Mouse (Mus musculus) spleen, postnatal 10 days (tissue): ENCODE data around the gene Acod1.

Source experiments
- DNase-seq, 2 experiments: peaks; one replicate each; pipeline ENCODE4 v3.0.0; 2021 to 2022; ENCODE audit warnings: low spot score in 2 of 2

Gene Acod1

DNA sequence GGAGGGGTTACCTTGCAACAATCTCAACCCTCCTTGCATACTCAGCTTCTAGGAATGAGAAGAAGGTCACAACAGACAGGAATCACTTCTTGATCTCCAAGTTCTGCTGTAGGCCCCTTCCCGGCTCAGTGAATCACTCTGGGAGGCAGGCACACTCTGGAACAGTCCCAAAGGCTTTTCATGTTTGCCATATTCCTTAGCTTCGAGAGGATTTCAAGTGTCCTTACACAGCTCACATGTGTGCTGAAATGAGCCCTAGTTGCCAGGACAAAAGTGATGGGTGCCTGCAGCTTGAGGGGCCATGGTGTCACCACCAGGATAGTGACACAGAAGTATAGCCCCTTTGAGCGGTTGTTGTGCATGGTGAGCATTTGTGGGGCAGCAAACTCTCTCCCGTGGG lies 26.0 kb downstream of the Acod1 start:
- DNase-seq: no peak

DNA sequence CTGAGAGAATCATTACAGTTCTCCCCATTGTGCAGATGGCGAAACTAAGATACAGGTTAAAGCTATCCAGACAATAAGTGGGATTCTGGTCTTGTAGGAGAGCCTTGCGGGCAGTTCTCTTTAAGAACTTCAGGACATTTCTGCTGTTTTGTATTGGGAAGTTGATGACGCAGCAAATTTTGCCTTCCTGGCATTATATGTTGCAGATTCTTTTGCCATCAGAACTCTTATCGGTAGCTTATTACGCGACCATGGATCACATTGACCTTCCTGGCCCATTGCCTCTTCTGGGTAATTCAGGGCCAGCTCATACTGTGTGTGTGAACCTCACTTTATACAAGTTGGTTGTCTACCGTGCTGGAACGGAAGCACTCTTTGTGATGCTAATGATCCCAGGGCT lies 27.0 kb downstream of the Acod1 start:
- DNase-seq: no peak

DNA sequence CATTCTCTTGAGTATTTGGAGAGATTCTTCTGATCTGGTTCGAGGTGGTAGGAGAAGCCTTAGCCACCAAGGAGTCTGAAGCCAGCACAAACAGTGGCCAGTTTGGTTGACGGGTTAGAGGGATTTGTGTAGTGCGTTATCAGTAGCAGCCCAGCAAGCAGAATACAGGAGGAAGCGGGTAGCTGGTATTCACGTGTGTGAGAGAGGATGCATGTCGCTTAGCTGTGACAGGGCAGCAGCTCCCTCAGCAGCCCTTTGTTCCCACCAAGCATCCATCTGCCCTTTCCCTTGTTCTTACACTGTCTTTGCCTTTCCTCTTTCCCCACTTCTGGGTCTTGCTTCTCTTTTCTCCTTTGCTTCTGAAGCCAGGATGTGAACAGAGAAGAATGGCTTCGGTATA lies 28.4 kb downstream of the Acod1 start:
- no peak for DNase-seq

DNA sequence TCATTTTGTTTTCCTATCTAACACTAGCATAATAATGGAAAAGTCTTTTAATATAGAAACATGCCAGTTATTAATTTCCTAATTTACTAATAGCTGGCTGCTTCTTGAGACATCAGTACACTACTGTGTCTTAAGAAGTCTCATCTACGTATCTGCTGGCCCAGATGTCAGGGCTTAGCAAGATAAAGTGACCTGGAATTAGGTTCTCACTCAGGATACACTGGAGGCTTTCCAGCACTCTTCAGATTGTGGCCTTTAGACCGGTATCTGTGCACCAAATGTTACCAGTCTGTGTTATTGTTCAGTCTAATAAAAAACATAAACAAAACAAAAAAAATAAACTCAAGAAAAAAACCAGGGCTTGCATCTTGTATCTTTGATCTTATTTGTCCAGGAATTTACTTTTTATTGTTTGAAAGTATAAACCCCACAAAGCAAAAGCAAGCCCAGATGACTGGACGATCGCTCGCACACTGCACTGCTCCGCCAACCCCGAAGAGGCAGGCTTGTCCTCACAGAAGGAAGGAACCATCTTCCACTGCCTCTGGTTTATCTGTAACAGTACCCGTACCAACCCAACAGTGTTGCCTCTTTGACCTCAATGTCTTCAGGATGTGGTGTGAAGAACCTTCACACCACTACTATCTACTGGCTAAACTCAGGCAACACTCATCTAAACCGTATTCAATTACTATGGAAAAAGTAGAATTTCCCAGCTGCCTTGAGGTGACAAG lies 30.7 kb downstream of the Acod1 start:
- DNase-seq: no peak

DNA sequence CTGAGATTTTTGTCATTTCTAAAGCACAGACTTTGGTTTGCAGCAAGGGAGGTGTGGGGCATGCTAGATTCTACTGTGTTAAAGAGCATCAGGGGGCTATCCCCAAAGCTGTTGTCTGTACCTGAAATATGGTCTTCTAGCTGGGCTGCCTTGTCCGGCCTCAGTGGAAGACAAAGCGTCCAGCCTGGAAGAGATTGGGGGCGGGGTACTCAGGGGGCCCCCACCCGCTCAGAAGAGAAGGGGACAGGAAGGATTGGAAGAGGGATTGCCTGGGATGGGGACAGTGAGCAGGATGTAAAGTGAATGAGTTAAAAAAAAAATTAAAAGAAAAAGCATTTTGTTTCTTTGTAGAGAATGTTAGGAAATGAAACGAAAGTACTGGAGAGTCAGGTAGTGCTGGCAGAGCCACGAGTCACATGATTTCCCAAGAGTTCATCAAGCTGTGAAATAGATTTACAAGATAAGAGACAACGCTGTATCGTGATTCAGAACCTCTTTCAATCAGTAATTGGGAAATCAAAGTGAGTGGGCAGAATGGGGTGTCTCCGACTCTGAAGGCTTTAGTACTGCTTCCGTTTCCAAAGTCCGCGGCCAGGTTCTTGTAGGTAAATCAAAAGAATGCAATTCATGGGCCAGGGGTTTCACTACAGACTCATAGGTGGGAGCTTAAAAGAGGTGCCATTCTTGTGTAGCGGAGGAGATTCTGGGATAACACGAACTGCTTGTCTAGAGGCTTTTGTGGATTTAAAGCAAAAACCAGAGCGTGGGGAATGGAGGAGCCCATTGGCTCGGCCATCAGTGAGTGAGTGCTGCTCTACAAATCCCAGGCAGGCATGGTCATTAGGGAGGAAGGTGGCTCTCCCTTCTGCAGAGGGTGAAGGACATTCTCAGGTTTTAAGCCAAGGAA lies 31.5 kb downstream of the Acod1 start:
- no peak for DNase-seq

DNA sequence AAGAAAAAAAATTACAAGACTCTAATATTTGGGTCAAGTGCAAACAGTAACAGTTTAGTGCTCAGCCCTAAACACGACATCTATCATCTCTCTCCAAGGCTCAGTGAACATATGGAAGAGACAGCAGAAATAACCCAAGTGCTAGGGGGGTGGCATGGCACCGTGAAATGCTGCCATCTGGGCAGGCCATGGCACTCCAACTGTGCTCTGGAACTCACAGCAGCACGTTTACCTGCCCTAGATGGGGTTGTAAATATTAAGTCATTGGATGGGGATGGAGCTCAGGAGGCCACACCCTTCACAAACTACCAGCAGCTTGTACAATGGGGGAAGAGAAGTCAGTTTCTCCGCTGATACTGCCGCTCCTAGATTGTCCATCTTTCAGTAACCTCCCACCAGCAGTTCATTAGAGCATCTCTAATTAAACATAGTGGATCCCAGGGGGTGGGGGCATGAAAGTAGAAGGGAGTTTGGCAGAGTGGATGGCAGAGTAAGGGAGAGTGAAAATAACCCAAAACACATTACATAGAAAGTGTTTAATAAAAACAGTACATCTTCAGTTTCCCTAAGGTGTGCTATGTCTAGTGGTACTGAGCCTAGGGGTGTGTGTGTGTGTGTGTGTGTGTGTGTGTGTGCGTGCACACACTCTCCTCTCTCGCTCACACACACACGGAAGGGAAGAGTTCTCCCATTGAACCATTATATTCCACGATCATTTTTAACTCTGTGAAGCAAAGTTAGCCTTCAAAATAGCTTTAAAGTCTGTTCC lies 32.6 kb downstream of the Acod1 start:
- DNase-seq: no peak

DNA sequence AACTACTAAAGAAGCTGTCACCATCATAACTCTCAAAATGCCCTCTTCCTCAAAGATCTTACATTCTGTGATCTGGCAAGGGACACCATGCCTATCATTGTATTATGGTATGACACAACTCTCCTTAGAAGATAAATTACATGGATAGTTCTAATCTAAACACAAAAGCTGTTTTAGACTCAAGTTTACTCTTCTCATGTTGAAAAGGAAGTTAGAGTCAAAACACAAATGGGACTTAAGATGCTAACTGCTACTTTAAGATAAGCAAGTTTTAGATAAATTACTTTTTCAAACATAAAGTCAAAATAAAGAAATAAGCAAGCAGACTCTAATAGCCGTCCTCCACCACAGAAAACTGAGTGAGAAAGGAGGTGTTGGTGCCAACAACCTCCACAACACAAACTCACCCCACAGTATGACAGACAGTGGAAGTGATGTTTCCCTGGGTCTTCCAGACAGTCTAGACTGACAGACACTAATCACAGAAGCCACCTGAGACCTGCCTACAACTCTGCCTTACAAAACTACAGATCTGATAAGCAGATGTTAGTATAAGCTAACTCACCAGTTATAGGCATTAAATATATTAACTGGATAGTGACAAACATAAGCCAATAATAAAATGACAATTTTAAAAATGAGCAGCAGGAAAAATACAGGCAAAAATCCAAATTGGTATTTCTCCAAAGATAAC lies 39.2 kb downstream of the Acod1 start:
- DNase-seq: no peak

DNA sequence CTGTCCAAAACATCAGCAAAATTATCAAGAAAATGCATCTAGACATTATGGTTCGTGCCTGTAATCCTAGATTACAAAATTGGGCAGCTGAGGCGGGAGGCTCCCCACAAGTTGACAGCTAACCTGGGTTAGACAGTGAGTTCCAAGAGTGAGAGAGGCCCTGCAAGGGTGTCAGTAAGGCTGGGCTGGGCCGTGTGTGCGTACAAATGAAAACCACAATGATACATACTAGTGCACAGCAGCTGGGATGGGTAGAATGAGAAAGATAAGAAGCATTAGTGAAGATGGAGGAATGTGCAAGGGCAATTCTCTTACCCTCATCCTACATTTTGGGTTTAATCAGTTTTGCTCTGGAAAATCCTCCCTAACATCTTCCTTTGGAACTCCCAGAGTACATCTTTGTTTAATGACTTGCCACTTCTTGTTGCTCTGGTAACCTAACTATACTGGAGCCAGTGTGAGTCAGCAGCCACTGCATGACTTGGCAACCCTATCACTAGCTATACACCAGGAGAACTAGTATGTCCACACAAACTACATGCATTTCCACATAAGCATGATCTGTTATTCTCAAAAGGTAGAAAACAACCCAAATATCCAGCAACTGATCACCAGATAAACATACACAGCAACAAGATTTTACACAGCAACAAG lies 40.0 kb downstream of the Acod1 start:
- DNase-seq: peak in 1 of 2 experiments; percentile 55

DNA sequence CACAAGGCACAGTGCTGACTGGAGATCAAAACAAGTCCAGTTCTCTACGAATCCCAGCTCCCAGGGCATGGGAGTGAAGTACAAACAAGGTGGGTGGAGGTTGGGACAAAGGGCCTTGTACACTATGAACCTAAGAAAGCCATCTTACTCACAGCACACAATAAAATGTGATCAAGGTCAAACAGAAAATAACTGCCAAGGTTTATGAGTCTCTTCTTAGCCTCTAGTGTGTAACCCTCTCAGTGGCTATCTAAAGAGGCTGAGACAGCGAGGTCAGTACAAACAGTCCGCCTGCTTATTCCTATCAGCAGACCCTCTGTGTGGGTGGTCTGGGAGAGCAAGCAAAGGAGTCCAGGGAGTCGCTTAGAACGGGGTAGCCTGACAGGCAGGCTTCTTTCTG lies 41.1 kb downstream of the Acod1 start:
- no peak for DNase-seq

DNA sequence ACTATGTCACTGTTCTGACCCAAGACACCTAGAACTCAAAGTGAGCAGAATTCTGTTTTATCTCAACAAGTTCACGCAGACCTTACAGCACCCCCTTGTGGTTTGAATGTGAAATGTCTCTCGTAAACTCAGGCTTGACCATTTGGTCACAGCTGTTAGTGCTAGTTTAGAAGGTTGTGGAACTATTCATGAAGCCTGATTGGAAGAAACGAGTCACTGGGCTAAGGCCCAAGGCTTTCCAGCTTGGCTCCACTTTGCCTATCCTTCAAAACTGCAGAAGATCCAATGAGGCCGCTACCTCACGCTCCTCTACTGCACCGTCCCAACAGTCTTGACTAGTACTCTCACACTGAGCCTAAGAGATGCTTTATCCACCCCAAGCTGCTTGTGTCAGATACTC lies 41.8 kb downstream of the Acod1 start:
- peak in 1 of 2 experiments; percentile 59 for DNase-seq

DNA sequence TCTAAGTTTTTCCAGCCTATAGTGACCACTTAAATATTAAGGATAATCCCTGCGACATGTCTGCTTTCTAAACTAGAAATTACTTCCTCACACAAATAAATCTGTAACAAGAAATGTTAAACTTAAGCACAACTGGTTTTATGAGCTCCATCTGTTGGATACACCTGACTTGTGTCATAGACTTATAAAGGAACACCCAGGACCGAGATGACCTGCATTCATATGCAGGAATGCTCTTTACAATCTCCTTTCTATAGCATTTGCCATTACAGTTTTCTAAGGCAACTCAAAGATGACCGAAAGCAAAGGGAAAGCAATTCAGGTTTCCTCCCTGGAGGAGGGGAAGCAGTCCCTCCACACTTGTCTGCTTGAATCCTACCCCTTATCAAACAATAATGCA lies 46.5 kb downstream of the Acod1 start:
- no peak for DNase-seq

DNA sequence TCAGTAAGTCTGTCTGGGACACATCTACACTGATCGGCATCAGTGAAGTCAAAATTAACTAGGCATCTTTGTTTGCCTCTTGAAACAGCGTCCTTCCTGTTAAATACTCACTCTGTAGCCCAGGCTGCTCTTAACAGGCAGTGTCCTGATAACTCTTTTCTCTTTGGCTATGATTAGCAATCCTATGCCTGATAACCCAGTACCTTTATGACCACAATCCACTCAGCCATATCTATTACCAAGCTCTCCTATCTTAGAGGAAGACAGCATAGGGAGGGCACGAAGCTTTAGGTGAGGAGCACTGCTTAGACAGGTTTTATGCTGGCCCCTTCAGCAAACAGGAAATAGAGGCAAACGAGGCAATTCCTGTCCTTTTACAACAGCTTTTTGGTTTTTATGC lies 46.9 kb downstream of the Acod1 start:
- no peak for DNase-seq

DNA sequence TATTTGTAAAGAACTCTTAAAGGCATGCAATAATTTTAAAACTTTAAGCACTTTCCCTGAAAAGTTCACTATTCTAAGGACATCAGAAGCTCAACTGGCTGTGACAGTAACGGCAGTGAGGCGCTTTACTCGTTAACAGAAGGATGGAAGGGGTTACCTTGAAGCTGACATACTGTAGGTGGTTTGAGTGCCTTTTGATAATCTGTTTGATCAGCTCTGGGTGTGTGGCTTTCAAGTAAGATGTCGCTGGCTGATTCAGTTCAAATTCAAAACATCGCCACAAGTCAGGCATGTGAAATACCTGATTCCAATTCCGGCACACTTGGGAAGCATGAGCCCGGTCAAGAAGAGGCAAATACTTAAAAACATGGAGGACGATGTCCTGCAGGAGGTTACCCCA lies 48.3 kb downstream of the Acod1 start:
- DNase-seq: no peak

DNA sequence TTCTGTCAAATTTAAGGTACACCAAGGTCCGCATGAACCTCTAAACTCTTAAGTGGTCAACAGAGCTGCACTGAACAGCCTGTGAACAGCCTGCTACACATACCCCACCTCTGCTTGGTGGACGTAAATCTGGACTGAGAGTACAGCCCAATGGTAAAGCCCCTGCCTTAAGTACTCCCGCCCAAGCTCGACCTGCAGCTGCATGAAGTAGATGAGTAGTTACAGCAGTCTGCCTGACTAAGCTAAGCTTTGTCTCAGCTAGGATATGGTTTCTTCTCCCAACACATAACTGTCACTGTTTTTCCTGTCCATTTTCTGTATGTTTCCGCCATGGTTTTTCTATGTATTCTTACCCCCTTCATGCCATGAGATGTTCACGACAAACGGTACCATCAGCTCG lies 49.0 kb downstream of the Acod1 start:
- no peak for DNase-seq

DNA sequence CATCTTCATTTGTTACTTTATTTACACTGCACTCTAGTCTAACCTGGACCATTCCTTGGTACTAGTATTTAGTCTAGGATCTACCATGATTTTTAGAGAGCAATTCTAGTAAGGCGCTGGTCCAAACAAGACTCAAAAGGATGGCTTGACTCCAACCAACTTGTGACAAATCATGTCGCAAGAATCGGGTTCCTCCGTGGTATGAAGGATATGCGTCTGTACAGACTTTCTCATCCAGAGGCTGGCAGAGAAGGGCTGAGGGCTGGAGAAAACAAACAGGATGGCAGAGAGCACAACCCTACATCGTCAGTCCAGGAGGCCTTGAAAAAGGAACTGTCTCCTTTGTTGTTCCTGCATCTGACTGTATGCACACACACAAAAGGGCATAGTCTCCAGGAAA lies 49.8 kb downstream of the Acod1 start:
- no peak for DNase-seq

DNA sequence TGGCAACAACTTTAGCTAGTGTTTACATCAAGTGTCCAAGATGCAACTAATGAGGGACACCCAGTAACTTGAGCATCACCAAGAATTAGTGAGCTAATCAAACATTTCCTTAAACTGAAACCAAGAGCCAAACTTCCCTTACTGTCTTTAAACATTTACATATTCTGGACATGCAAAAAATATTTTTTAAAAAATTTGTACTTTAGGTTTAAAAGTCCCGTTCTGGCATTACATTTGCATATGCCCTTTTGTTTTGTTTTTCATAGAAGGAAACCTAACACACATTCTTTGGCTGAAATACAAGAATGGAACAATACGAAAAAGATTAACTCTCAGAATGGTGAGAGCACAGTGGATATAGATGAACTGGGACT lies 51.4 kb downstream of the Acod1 start:
- DNase-seq: no peak

DNA sequence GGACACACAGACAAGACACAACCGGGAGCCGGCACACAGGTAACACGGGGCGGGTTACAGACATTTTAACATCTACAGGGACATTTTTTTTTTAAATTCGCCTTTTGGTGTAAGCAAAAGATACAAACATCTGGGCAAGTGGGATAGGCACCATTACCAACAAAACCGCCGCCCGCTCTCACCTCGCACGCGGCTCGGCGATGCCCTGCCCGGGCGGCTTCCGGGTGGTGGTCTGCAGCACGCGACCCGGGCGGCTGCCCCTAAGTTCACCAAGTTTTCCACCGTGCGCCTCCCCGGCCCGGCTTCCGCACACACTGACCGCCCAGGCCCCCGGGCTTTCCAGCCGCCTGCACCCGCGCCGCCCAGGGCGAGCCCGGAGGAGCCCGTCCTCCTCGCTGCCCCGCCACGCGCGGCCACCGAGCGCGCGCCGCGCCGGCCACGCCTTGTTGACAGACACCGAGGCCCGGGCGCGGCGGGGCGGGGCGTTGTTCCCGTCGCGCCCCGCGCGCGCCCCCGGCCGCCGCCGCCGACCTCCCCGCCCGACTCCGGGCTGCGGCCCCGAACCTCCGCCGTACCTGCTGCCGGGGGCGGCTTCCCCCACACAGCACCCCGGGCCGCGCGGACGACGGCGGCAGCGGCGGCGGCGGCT lies 51.9 kb downstream of the Acod1 start:
- DNase-seq: peak; percentile 85 to 93

DNA sequence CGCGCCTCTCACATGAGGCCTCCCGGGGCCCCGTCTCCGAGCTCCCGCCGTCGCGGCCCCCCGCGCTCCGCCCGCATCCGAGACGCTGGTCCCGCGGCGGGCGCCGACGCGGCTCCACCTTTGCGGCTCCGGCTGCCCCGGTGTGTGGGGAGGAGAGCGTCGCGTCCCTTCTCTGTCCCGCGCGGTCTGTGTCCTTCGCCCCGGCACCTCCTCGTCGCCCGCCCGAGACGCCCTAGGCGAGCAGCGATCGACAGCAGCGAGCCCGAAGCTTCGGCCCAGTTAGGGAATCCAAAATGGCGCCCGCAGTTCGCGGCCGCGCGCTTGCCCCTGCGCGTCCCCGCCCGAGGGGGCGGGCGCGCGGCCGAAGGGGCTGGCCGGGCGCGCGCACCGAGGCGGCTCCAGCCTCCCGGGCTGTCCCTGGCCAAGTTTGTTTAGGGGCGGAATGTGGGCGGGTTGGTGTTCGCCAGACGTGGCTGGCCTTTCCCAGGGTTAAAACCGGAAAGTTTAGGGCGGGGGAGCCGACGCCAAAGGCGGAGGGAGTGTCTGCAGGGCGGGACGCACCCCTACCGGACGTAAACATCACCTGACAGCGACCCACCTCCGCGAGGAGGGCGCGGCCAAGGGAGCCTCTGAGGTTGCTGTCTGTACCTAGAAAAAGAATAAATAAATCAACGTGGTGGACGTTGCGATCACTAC lies 52.6 kb downstream of the Acod1 start, which contains the start of gene Fbxl3:
Gene Fbxl3 (minus strand): TSS at position 329 of the 696 bp plus-strand sequence.
- peak; percentile 84 to 88 for DNase-seq

DNA sequence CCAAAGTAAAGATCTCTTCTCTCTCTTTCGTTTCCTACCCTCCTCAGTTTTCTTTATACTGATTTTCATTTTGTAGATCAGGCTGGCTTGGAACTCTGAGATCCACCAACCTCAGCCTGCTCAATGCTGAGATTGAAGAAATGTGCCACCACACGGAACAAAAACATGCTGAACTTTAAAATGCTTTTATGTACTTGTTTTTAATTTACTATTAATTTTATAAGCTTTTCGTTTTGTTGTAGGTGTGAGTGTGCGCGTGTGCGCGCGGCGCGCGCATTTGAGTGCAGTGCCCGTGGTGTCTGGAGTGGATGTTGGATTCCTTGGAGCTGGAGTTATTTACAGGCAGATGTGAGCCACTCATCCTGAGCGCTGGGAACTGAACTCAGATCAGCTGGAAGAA lies 53.5 kb downstream of the Acod1 start:
- DNase-seq: no peak

DNA sequence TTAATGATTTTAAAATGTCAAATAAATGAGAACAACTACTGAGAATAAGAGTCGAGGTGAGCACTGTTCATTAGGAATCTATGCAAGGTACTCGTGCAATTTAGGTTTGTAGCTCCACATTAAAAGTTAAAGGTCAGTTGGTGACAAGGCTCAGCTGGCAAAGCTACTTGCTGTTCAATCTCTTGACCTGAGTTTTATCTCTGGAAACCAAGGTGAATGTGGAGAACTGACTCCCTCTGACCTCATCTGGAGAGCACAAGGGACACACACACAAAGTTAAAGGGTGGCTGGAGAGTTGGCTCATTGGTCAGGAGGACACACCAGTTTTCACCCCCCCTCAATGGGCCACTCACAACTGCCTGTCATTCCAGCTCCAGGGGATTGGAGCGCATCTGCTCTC lies 54.4 kb downstream of the Acod1 start:
- no peak for DNase-seq
